Mouse (Mus musculus) cerebellum, adult 2 months (tissue): ENCODE measurements around the gene Src. TPM values are rescaled to one million over a fixed set of nuclear protein-coding genes. Genes with fewer than 3 reads are reported as not detected.

ENCODE experiments used
- DNase-seq, 2 experiments: peaks; one replicate each; pipeline ENCODE4 v3.0.0; 2021
- H3K27ac ChIP-seq: fragments of 200-500 bp; 2 replicates; pipeline ENCODE4 v1.5.1; 2012; ENCODE audit warnings: low read length, control low read depth, inconsistent platforms; ENCODE audit not compliant: insufficient read depth
- H3K27me3 ChIP-seq: fragments of 200-500 bp; 2 replicates; pipeline ENCODE4 v1.6.1; 2012; ENCODE audit warnings: inconsistent platforms, mild to moderate bottlenecking, low read length, moderate library complexity; ENCODE audit not compliant: control insufficient read depth, insufficient read depth
- H3K4me1 ChIP-seq: fragments of 200-500 bp; 2 replicates; pipeline ENCODE4 v1.6.1; 2011; ENCODE audit warnings: low read length; ENCODE audit not compliant: control insufficient read depth, insufficient read depth
- H3K4me3 ChIP-seq: fragments of 200-500 bp; replicated peaks from 2 replicates; pipeline ENCODE3; 2011; ENCODE audit warnings: mild to moderate bottlenecking, low read depth, low read length, control low read depth; ENCODE audit not compliant: insufficient read depth
- CTCF ChIP-seq: fragments of 200-500 bp; IDR thresholded peaks from 2 replicates; pipeline ENCODE4 v1.5.1; 2011; ENCODE audit warnings: low read depth, mild to moderate bottlenecking, control low read depth, low read length, moderate library complexity, borderline replicate concordance; ENCODE audit not compliant: insufficient read depth
- POLR2A ChIP-seq: fragments of 200-500 bp; IDR thresholded peaks from 2 replicates; pipeline ENCODE4 v1.6.1; 2011; ENCODE audit warnings: low read length, control low read depth, borderline replicate concordance; ENCODE audit not compliant: insufficient read depth
- WGBS: fragments of 180-500 bp; shearing (Covaris S2); methylation state at CpG from one replicate; pipeline ENCODE4 v1.1.7; 2018; 5-methylcytosine and 5-hydroxymethylcytosine counted together
- polyA plus RNA-seq: library from polyadenylated mRNA; depleted of rRNA; stranded (reverse); fragments of >200 nt; gene quantifications from 2 replicates; pipeline ENCODE4 v1.2.3, GENCODE M21; 2012

Gene Src
- polyA plus RNA-seq, 1 experiment = 48.3 TPM

GRCm38 (mm10) chr2:157498529-157498928 lies 80.3 kb downstream of the Src start:
- Histone ChIP-seq H3K4me3 (no peak overlapping the region), H3K4me1 (no peaks in the 10 kb centered on the region), H3K27me3 (no peaks in the 10 kb centered on the region), H3K27ac (no peak overlapping the region)
- WGBS = 15% methylated on average over 4 of the region's 4 CpGs
- DNase-seq = no peak
- TF ChIP-seq CTCF = no peak
- TF ChIP-seq POLR2A = no peak

- no peak for DNase-seq
- TF ChIP-seq CTCF (no peak), POLR2A (no peak)
- H3K4me1 ChIP-seq = no peaks in the 10 kb centered on the region
- 89% methylated on average over 2 of the region's 2 CpGs for WGBS
- H3K27me3 ChIP-seq = no peaks in the 10 kb centered on the region
- H3K4me3 ChIP-seq = no peak overlapping the region
- no peak overlapping the region for H3K27ac ChIP-seq
Observed at GRCm38 (mm10) chr2:157500364-157500763, 82.1 kb downstream of the Src start.

GRCm38 (mm10) chr2:157501324-157501723 lies 83.1 kb downstream of the Src start:
- Histone ChIP-seq H3K4me1 (no peaks in the 10 kb centered on the region), H3K27me3 (no peaks in the 10 kb centered on the region), H3K27ac (no peak overlapping the region), H3K4me3 (no peak overlapping the region)
- 90% methylated on average over 4 of the region's 4 CpGs for WGBS
- no peak for DNase-seq
- TF ChIP-seq CTCF (no peak), POLR2A (no peak)

- no peak for TF ChIP-seq POLR2A
- no peak for TF ChIP-seq CTCF
- 18% methylated on average over 14 of the region's 14 CpGs for WGBS
- Histone ChIP-seq H3K4me1 (no peaks in the 10 kb centered on the region; the same call in 1 of the 2 replicates), H3K4me3 (no peak overlapping the region), H3K27ac (no peak overlapping the region), H3K27me3 (no peaks in the 10 kb centered on the region)
- DNase-seq = no peak
Observed at GRCm38 (mm10) chr2:157506779-157507178, 88.5 kb downstream of the Src start.

- H3K27ac ChIP-seq = no peak overlapping the region
- H3K4me3 ChIP-seq = no peak overlapping the region
- TF ChIP-seq POLR2A (no peak), CTCF (no peak)
- H3K27me3 ChIP-seq = no peaks in the 10 kb centered on the region; the same call in 1 of the 2 replicates
- no peak for DNase-seq
- no peaks in the 10 kb centered on the region; the same call in 1 of the 2 replicates for H3K4me1 ChIP-seq
- 84% methylated on average over 5 of the region's 5 CpGs for WGBS
Observed at GRCm38 (mm10) chr2:157509182-157509581, 90.9 kb downstream of the Src start.

- Histone ChIP-seq H3K27ac (no peak overlapping the region), H3K4me1 (no peaks in the 10 kb centered on the region; the same call in 1 of the 2 replicates), H3K4me3 (no peak overlapping the region), H3K27me3 (no peaks in the 10 kb centered on the region; the same call in 1 of the 2 replicates)
- TF ChIP-seq CTCF (no peak), POLR2A (no peak)
- DNase-seq = no peak
- 79% methylated on average over 4 of the region's 4 CpGs for WGBS
Observed at GRCm38 (mm10) chr2:157510031-157510430, 91.8 kb downstream of the Src start.

- TF ChIP-seq CTCF = no peak
- H3K4me3 ChIP-seq = no peak overlapping the region
- H3K27ac ChIP-seq = no peak overlapping the region
- WGBS = 80% methylated on average over 9 of the region's 9 CpGs
- H3K27me3 ChIP-seq = no peaks in the 10 kb centered on the region; the same call in 1 of the 2 replicates
- no peaks in the 10 kb centered on the region; the same call in 1 of the 2 replicates for H3K4me1 ChIP-seq
- DNase-seq = no peak
Observed at GRCm38 (mm10) chr2:157512859-157513258, 94.6 kb downstream of the Src start.

GRCm38 (mm10) chr2:157513737-157514208 lies 95.5 kb downstream of the Src start:
- no peak for DNase-seq
- Histone ChIP-seq H3K4me3 (no peak overlapping the region), H3K27ac (no peak overlapping the region), H3K4me1 (no peaks in the 10 kb centered on the region; the same call in 1 of the 2 replicates), H3K27me3 (no peaks in the 10 kb centered on the region; the same call in 1 of the 2 replicates)
- TF ChIP-seq CTCF (no peak), POLR2A (no peak)
- WGBS = 48% methylated on average over 9 of the region's 9 CpGs

- TF ChIP-seq CTCF (no peak), POLR2A (no peak)
- H3K4me3 ChIP-seq = no peak overlapping the region
- H3K4me1 ChIP-seq = no peaks in the 10 kb centered on the region; the same call in 1 of the 2 replicates
- H3K27me3 ChIP-seq = no peaks in the 10 kb centered on the region; the same call in 1 of the 2 replicates
- no peak overlapping the region for H3K27ac ChIP-seq
- WGBS = 28% methylated on average over 4 of the region's 4 CpGs
- no peak for DNase-seq
Observed at GRCm38 (mm10) chr2:157514353-157514752, 96.1 kb downstream of the Src start.
